Mouse (Mus musculus) lung, postnatal 0 days (tissue): ENCODE measurements around the gene Fut11.

ENCODE experiments used
- CTCF ChIP-seq: IDR thresholded peaks from 2 replicates; pipeline ENCODE4 v1.5.1; 2016; ENCODE audit warnings: antibody characterized with exemption, mild to moderate bottlenecking
- EP300 ChIP-seq: IDR thresholded peaks from 2 replicates; pipeline ENCODE4 v1.6.1; 2016; ENCODE audit warnings: antibody characterized with exemption, mild to moderate bottlenecking, control low read depth

DNA sequence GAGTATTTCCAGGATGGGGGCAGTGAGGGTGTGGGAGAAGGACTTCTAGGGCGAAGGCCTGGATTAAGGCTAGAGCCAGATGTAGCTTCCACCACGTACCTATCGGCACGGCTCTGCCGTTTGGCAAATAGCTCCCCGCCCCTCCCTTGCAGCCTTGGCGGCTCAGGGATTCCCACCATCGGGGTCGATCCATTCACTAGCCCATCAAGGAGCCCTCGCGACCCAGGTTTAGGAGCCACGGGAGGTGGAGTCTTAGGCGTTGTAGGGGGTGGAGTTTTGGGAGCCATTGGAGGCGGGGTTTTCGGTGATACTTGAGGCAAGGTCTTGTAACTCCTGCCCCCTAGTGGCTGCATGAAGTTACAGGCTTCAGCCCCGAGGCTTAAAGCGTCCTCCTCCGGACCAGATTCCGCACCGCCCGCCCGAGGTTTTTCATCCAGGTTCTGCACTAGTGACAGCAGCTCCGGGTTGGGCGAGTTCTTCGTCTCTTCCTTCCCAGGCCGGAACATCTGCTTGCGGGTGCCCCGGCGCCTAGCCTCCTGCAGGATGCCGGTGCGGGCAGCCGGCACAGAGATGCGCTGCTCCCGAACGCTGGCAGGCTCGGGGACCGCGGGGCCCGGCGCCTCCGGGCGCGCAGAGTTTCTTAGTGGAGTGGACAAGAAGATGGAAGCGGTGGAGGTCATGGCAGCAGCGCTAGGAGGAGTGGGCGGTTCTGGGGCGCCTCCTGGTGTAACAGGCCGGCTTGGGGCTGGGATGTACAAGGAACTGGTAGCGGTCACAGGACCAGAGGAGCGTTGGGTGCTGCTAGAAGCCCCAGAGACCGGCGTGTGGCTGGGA, 33.7 kb upstream of the Fut11 start:
- peak; percentile 89 for TF ChIP-seq CTCF
- peak; percentile 9; the same call in 1 of the 2 replicates for TF ChIP-seq EP300
